Mouse (Mus musculus) liver, adult 2 months (tissue): Measurements from ENCODE around the gene Vwa5b2.

Source experiments
- CTCF ChIP-seq: fragments of 200-500 bp; IDR thresholded peaks from 2 replicates; pipeline ENCODE4 v1.5.1; 2011; ENCODE audit warnings: low read depth, low read length, control low read depth
- POLR2A ChIP-seq: fragments of 200-500 bp; IDR thresholded peaks from 2 replicates; pipeline ENCODE4 v1.6.1; 2011; ENCODE audit warnings: low read length, control low read depth; ENCODE audit not compliant: insufficient read depth; ENCODE audit errors: extremely low read depth

GRCm38 (mm10) chr16:20637410-20637809 lies 48.1 kb downstream of the Vwa5b2 start:
- TF ChIP-seq POLR2A, result no peak
- TF ChIP-seq CTCF, result no peak
